Mouse (Mus musculus): ENCODE results near the gene Sv2b.
"Not testable (repeated sequence)": the region's sequence is repeated elsewhere in the genome, so short reads cannot be mapped to it uniquely, and the experiment has no call there.

Sv2b gene

GRCm38 (mm10) chr7:75308457-75309312 is at the start of gene Sv2b:
Gene Sv2b, minus strand, starts transcription at chr7:75309262.
- DNase-seq: no peak

- DNase-seq: no peak
Measured at GRCm38 (mm10) chr7:75358284-75358851, 49.3 kb upstream of the Sv2b start.

- no peak for DNase-seq
Measured at GRCm38 (mm10) chr7:75355521-75355920, 46.5 kb upstream of the Sv2b start.

GRCm38 (mm10) chr7:75352777-75353374 is 43.8 kb upstream of the Sv2b start:
- no peak for DNase-seq

GRCm38 (mm10) chr7:75350172-75350571 is 41.1 kb upstream of the Sv2b start:
- no peak for DNase-seq

- no peak for DNase-seq
Measured at GRCm38 (mm10) chr7:75332311-75332710, 23.2 kb upstream of the Sv2b start.

GRCm38 (mm10) chr7:75329740-75330142 is 20.7 kb upstream of the Sv2b start:
- DNase-seq: no peak

GRCm38 (mm10) chr7:75328721-75329362 is 19.8 kb upstream of the Sv2b start:
- DNase-seq: no peak

GRCm38 (mm10) chr7:75325273-75325672 is 16.2 kb upstream of the Sv2b start:
- no peak for DNase-seq

GRCm38 (mm10) chr7:75322742-75323141 is 13.7 kb upstream of the Sv2b start:
- not testable (repeated sequence) for DNase-seq

- DNase-seq: no peak
Measured at GRCm38 (mm10) chr7:75320009-75320408, 10.9 kb upstream of the Sv2b start.

- no peak for DNase-seq
Measured at GRCm38 (mm10) chr7:75318320-75318719, 9.3 kb upstream of the Sv2b start.

GRCm38 (mm10) chr7:75314873-75315272 is 5.8 kb upstream of the Sv2b start:
- DNase-seq: no peak

GRCm38 (mm10) chr7:75309570-75309969 is 508 bp upstream of the Sv2b start:
- DNase-seq: no peak

- DNase-seq: no peak
Measured at GRCm38 (mm10) chr7:75308140-75308456, 964 bp downstream of the Sv2b start.

GRCm38 (mm10) chr7:75307570-75308087 is 1.4 kb downstream of the Sv2b start:
- DNase-seq: no peak

GRCm38 (mm10) chr7:75305901-75306465 is 3.1 kb downstream of the Sv2b start:
- no peak for DNase-seq

GRCm38 (mm10) chr7:75302523-75303215 is 6.4 kb downstream of the Sv2b start:
- no peak for DNase-seq

GRCm38 (mm10) chr7:75299245-75299644 is 9.8 kb downstream of the Sv2b start:
- DNase-seq: no peak

- DNase-seq: no peak
Measured at GRCm38 (mm10) chr7:75296688-75297119, 12.4 kb downstream of the Sv2b start.

- DNase-seq: no peak
Measured at GRCm38 (mm10) chr7:75295228-75295865, 13.7 kb downstream of the Sv2b start.

- DNase-seq: no peak
Measured at GRCm38 (mm10) chr7:75292246-75292645, 16.8 kb downstream of the Sv2b start.

Measured in lung, adult 18-20 months (tissue).